Mouse (Mus musculus) liver, postnatal 0 days (tissue): ENCODE results near the gene Vmn1r23. TPM values are rescaled to one million over a fixed set of nuclear protein-coding genes. Genes with fewer than 3 reads are reported as not detected.
"Not testable (repeated sequence)": the region's sequence is repeated elsewhere in the genome, so short reads cannot be mapped to it uniquely, and the experiment has no call there.

Source experiments
- ATAC-seq: fragments of 200-750 bp; cut with Nextera tagmentation; 2 replicates; pipeline ENCODE4 v1.8.0; 2017; ENCODE audit warnings: mild to moderate bottlenecking, moderate library complexity
- DNase-seq: peaks from one replicate; pipeline ENCODE4 v3.0.0-alpha.2; 2016
- H3K27ac ChIP-seq: fragments of 300-500 bp; sonication (generic); 2 replicates; pipeline ENCODE4 v1.5.1; 2014; ENCODE audit warnings: antibody characterized with exemption, moderate library complexity, mild to moderate bottlenecking, low read depth
- H3K27me3 ChIP-seq: fragments of 300-500 bp; sonication (generic); 2 replicates; pipeline ENCODE4 v1.6.1; 2014; ENCODE audit warnings: low read length, control low read depth, mixed read lengths; ENCODE audit not compliant: insufficient read depth
- H3K36me3 ChIP-seq: fragments of 300-500 bp; sonication (generic); replicated peaks from 2 replicates; pipeline ENCODE4 v1.6.1; 2014; ENCODE audit warnings: mild to moderate bottlenecking, control low read depth, low read length, moderate library complexity, mixed read lengths; ENCODE audit not compliant: insufficient read depth
- H3K4me1 ChIP-seq: fragments of 300-500 bp; sonication (generic); 2 replicates; pipeline ENCODE4 v1.6.1; 2014; ENCODE audit warnings: antibody characterized with exemption, mild to moderate bottlenecking, control low read depth; ENCODE audit not compliant: insufficient read depth
- H3K4me2 ChIP-seq: fragments of 300-500 bp; sonication (generic); 2 replicates; pipeline ENCODE4 v1.6.1; 2014; ENCODE audit warnings: low read depth, mild to moderate bottlenecking, low read length, moderate library complexity, mixed read lengths
- H3K4me3 ChIP-seq: fragments of 300-500 bp; sonication (generic); 2 replicates; pipeline ENCODE4 v1.5.1; 2014; ENCODE audit warnings: low read depth, low read length
- H3K9ac ChIP-seq: fragments of 300-500 bp; sonication (generic); replicated peaks from 2 replicates; pipeline ENCODE4 v1.6.1; 2014; ENCODE audit warnings: mild to moderate bottlenecking, moderate library complexity
- H3K9me3 ChIP-seq: fragments of 300-500 bp; sonication (generic); 2 replicates; pipeline ENCODE4 v1.6.1; 2016; ENCODE audit warnings: mild to moderate bottlenecking, control low read depth, low read length, mixed read lengths
- CTCF ChIP-seq: sonication (generic); IDR thresholded peaks from 2 replicates; pipeline ENCODE4 v1.5.1; 2016; ENCODE audit warnings: antibody characterized with exemption, low read depth
- EP300 ChIP-seq: IDR thresholded peaks from 2 replicates; pipeline ENCODE4 v1.6.1; 2016; ENCODE audit warnings: antibody characterized with exemption, low read depth, mild to moderate bottlenecking
- WGBS: fragments of 180-500 bp; shearing (Covaris S2); extraction: QIAGEN DNeasy Blood & Tissue Kit; methylation state at CpG from one replicate; pipeline ENCODE4 v1.1.7; 2014; ENCODE audit not compliant: insufficient replicate concordance; 5-methylcytosine and 5-hydroxymethylcytosine counted together
- polyA plus RNA-seq: library from polyadenylated mRNA; unstranded; fragments of >200 nt; fragmentation: Nextera tagmentation; extraction: Ambion mirVana; gene quantifications from 2 replicates; pipeline ENCODE4 v1.2.1, GENCODE M21; 2015

Vmn1r23 gene
- not detected in 2 replicates for polyA plus RNA-seq

- Histone ChIP-seq H3K4me2 (no peak within 1 kb of the TSS), H3K4me1 (no peaks in the 10 kb centered on the region), H3K4me3 (no peak within 1 kb of the TSS), H3K9me3 (no peaks in the 10 kb centered on the region), H3K27me3 (no peaks in the 10 kb centered on the region), H3K27ac (no peak within 1 kb of the TSS), H3K36me3 (no peaks in the 10 kb centered on the region), H3K9ac (no peak within 1 kb of the TSS)
- no peak for TF ChIP-seq CTCF
- DNase-seq (no peak), ATAC-seq (no peak)
- 84% methylated on average over 1 of the region's 1 CpGs for WGBS
Measured at GRCm38 (mm10) chr6:57926738-57927137, at the start of gene Vmn1r23. Vmn1r23 (minus strand) TSS chr6:57926838.

- H3K9me3 ChIP-seq, H3K36me3 ChIP-seq, H3K4me3 ChIP-seq, H3K9ac ChIP-seq, H3K27ac ChIP-seq, DNase-seq, ATAC-seq, H3K4me2 ChIP-seq, H3K4me1 ChIP-seq, H3K27me3 ChIP-seq: not testable (repeated sequence)
- WGBS: 57% methylated on average over 1 of the region's 1 CpGs
Measured at GRCm38 (mm10) chr6:57961403-57961802, 34.8 kb upstream of the Vmn1r23 start, which contains the start of gene Vmn1r24. Vmn1r24 (minus strand) TSS chr6:57961503.

GRCm38 (mm10) chr6:57907928-57908327, 18.7 kb downstream of the Vmn1r23 start, which contains the start of gene Vmn1r22:
Vmn1r22 (minus strand) TSS chr6:57908028.
- DNase-seq (no peak), ATAC-seq (no peak)
- no peaks in the 10 kb centered on the region for H3K9me3 ChIP-seq
- H3K27me3 ChIP-seq: no peaks in the 10 kb centered on the region
- H3K9ac ChIP-seq: no peak within 1 kb of the TSS
- TF ChIP-seq EP300 (no peak), CTCF (no peak)
- no peak within 1 kb of the TSS for H3K4me3 ChIP-seq
- no peak within 1 kb of the TSS for H3K4me2 ChIP-seq
- no peaks in the 10 kb centered on the region for H3K4me1 ChIP-seq
- no peak within 1 kb of the TSS for H3K27ac ChIP-seq
- no peaks in the 10 kb centered on the region for H3K36me3 ChIP-seq
- 67% methylated on average over 1 of the region's 1 CpGs for whole genome bisulfite sequencing

Other genes with a start within 250 kb of the Vmn1r23 start
- 12.3 TPM in 2 replicates for gene Pyurf, start 234.8 kb downstream of the Vmn1r23 start, polyA plus RNA-seq
- 6.4 and 8.0 TPM in 2 replicates for gene Lancl2, start 224.3 kb downstream of the Vmn1r23 start, polyA plus RNA-seq
- gene Vopp1, start 101.7 kb downstream of the Vmn1r23 start, polyA plus RNA-seq: 21.1 and 22.1 TPM in 2 replicates
- not detected in 2 replicates for gene Vmn1r21, start 76.5 kb downstream of the Vmn1r23 start, polyA plus RNA-seq
- not detected in 2 replicates for gene Vmn1r22, start 18.8 kb downstream of the Vmn1r23 start, polyA plus RNA-seq
- not detected in 2 replicates for gene Vmn1r24, start 34.7 kb upstream of the Vmn1r23 start, polyA plus RNA-seq
- not detected in 2 replicates for gene Vmn1r25, start 54.0 kb upstream of the Vmn1r23 start, polyA plus RNA-seq
- gene Vmn1r26, start 88.3 kb upstream of the Vmn1r23 start, polyA plus RNA-seq: not detected in 2 replicates